Mouse (Mus musculus) ES-Bruce4 (cell line): ENCODE data around the gene Slc9a4.

Experiments used
- CTCF ChIP-seq: IDR thresholded peaks from one replicate; pipeline ENCODE4 v1.8.1; 2011; ENCODE audit warnings: low read depth, low read length
- POLR2A ChIP-seq: IDR thresholded peaks from one replicate; pipeline ENCODE4 v1.8.1; 2011; ENCODE audit warnings: low read length; ENCODE audit not compliant: insufficient read depth

- no peak for TF ChIP-seq CTCF
- no peak for TF ChIP-seq POLR2A
Observed at GRCm38 (mm10) chr1:40665401-40666370, 85.8 kb downstream of the Slc9a4 start.
